Mouse (Mus musculus) MEL (cell line): ENCODE results near the gene Adgrg1. TPM values are rescaled to one million over a fixed set of nuclear protein-coding genes. Genes with fewer than 3 reads are reported as not detected.
A peak's percentile ranks its signal among the peaks of the same experiment; 100 is the strongest.

Experiments
- DNase-seq: peaks from one replicate; pipeline ENCODE4 v3.0.0; 2011; ENCODE audit warnings: low read depth, low spot score
- H3K27ac ChIP-seq: 2 replicates; pipeline ENCODE4 v1.5.1; 2012; ENCODE audit warnings: low read depth, mild to moderate bottlenecking, control low read depth, low read length, moderate library complexity; ENCODE audit not compliant: control insufficient read depth
- H3K27me3 ChIP-seq, 2 experiments: fragments of 150-350 bp in 1 of 2; sonication (generic) in 1 of 2; 2 replicates each; pipeline ENCODE4 v1.6.1; 2012; ENCODE audit warnings: low read length in 2 of 2, mild to moderate bottlenecking in 2 of 2, improper control_type of control experiment in 1 of 2, moderate library complexity in 1 of 2; ENCODE audit not compliant: insufficient read depth in 2 of 2, control insufficient read depth in 1 of 2
- H3K36me3 ChIP-seq, 2 experiments: 2 replicates each; pipeline ENCODE4 v1.6.1; 2012 to 2014; ENCODE audit warnings: low read length in 2 of 2, improper control_type of control experiment in 1 of 2, inconsistent platforms in 1 of 2, mild to moderate bottlenecking in 1 of 2; ENCODE audit not compliant: insufficient read depth in 2 of 2, control insufficient read depth in 1 of 2
- H3K4me1 ChIP-seq, 2 experiments: fragments of 150-350 bp in 1 of 2; sonication (generic) in 1 of 2; 2 replicates each; pipeline ENCODE4 v1.6.1; 2012; ENCODE audit warnings: low read length in 2 of 2, improper control_type of control experiment in 1 of 2, mild to moderate bottlenecking in 1 of 2; ENCODE audit not compliant: insufficient read depth in 2 of 2, control insufficient read depth in 1 of 2
- H3K4me3 ChIP-seq, 2 experiments: fragments of 150-350 bp in 1 of 2; sonication (generic) in 1 of 2; 2 replicates each; pipeline ENCODE4 v1.5.1; 2012; ENCODE audit warnings: low read depth in 2 of 2, low read length in 2 of 2, mild to moderate bottlenecking in 2 of 2, moderate library complexity in 2 of 2, control low read depth in 1 of 2, improper control_type of control experiment in 1 of 2; ENCODE audit not compliant: control insufficient read depth in 1 of 2, insufficient read depth in 1 of 2
- H3K79me2 ChIP-seq: 2 replicates; pipeline ENCODE4 v1.6.1; 2012; ENCODE audit warnings: mild to moderate bottlenecking, low read length, moderate library complexity; ENCODE audit not compliant: control insufficient read depth, poor library complexity, insufficient read depth
- H3K9ac ChIP-seq: 2 replicates; pipeline ENCODE4 v1.6.1; 2012; ENCODE audit warnings: low read depth, mild to moderate bottlenecking, control low read depth, low read length, moderate library complexity; ENCODE audit not compliant: control insufficient read depth, poor library complexity, severe bottlenecking
- H3K9me3 ChIP-seq: fragments of 150-350 bp; sonication (generic); replicated peaks from 2 replicates; pipeline ENCODE4 v1.6.1; 2012; ENCODE audit warnings: mild to moderate bottlenecking, low read length, improper control_type of control experiment, moderate library complexity; ENCODE audit not compliant: insufficient read depth
- CTCF ChIP-seq, 3 experiments: IDR thresholded peaks in 2 of 3; conservative IDR thresholded peaks in 1 of 3; 2 replicates each; pipeline ENCODE4 v1.5.1; 2011 to 2012; ENCODE audit warnings: low read length in 3 of 3, low read depth in 2 of 3, mild to moderate bottlenecking in 2 of 3, improper control_type of control experiment in 1 of 3, inconsistent platforms in 1 of 3, mixed read lengths in 1 of 3, moderate library complexity in 1 of 3; ENCODE audit not compliant: control insufficient read depth in 1 of 3, insufficient read depth in 1 of 3, poor library complexity in 1 of 3, severe bottlenecking in 1 of 3
- E2F4 ChIP-seq: IDR thresholded peaks from 2 replicates; pipeline ENCODE4 v1.6.1; 2011; ENCODE audit warnings: low read depth, low read length, improper control_type of control experiment, borderline replicate concordance
- EP300 ChIP-seq, 2 experiments: IDR thresholded peaks; 2 replicates each; pipeline ENCODE4 v1.6.1; 2011; ENCODE audit warnings: improper control_type of control experiment in 2 of 2, low read length in 2 of 2, low read depth in 1 of 2, mild to moderate bottlenecking in 1 of 2
- GATA1 ChIP-seq: IDR thresholded peaks from 2 replicates; pipeline ENCODE4 v1.6.1; 2011; ENCODE audit warnings: low read depth, low read length, improper control_type of control experiment
- KAT2A ChIP-seq: conservative IDR thresholded peaks from 2 replicates; pipeline ENCODE4 v1.6.1; 2012; ENCODE audit warnings: low read depth, low read length, improper control_type of control experiment, inconsistent platforms
- MAX ChIP-seq: IDR thresholded peaks from 2 replicates; pipeline ENCODE4 v1.6.1; 2011; ENCODE audit warnings: low read length, improper control_type of control experiment
- MEF2A ChIP-seq: IDR thresholded peaks from 2 replicates; pipeline ENCODE4 v1.6.1; 2014; ENCODE audit warnings: low read depth, mild to moderate bottlenecking, inconsistent platforms, low read length, improper control_type of control experiment; ENCODE audit not compliant: poor library complexity, insufficient replicate concordance, severe bottlenecking; ENCODE audit errors: extremely low read depth
- MXI1 ChIP-seq: IDR thresholded peaks from 2 replicates; pipeline ENCODE4 v1.6.1; 2011; ENCODE audit warnings: mild to moderate bottlenecking, low read depth, low read length, improper control_type of control experiment
- NELFE ChIP-seq: IDR thresholded peaks from 2 replicates; pipeline ENCODE4 v1.6.1; 2011; ENCODE audit warnings: low read depth, low read length, improper control_type of control experiment
- NRF1 ChIP-seq: IDR thresholded peaks from 2 replicates; pipeline ENCODE4 v1.6.1; 2014; ENCODE audit warnings: low read depth, mild to moderate bottlenecking, inconsistent platforms, low read length, improper control_type of control experiment, moderate library complexity; ENCODE audit not compliant: poor library complexity, insufficient read depth, severe bottlenecking
- POLR2A ChIP-seq, 2 experiments: IDR thresholded peaks; 2 replicates each; pipeline ENCODE4 v1.6.1; 2011 to 2012; ENCODE audit warnings: low read length in 2 of 2, mild to moderate bottlenecking in 2 of 2, control low read depth in 1 of 2, improper control_type of control experiment in 1 of 2, low read depth in 1 of 2, moderate library complexity in 1 of 2; ENCODE audit not compliant: control insufficient read depth in 1 of 2, insufficient read depth in 1 of 2, poor library complexity in 1 of 2
- SIN3A ChIP-seq: IDR thresholded peaks from 2 replicates; pipeline ENCODE4 v1.6.1; 2012; ENCODE audit warnings: low read length, improper control_type of control experiment, inconsistent platforms
- SMC3 ChIP-seq: IDR thresholded peaks from 2 replicates; pipeline ENCODE4 v1.6.1; 2011; ENCODE audit warnings: low read depth, low read length, improper control_type of control experiment
- TAL1 ChIP-seq: IDR thresholded peaks from 2 replicates; pipeline ENCODE4 v1.6.1; 2012; ENCODE audit warnings: mild to moderate bottlenecking, inconsistent platforms, low read length, moderate library complexity, mixed read lengths
- TCF12 ChIP-seq: IDR thresholded peaks from 2 replicates; pipeline ENCODE4 v1.6.1; 2014; ENCODE audit warnings: low read depth, mild to moderate bottlenecking, inconsistent platforms, low read length, improper control_type of control experiment, moderate library complexity
- USF2 ChIP-seq, 2 experiments: IDR thresholded peaks; 2 replicates each; pipeline ENCODE4 v1.6.1; 2011 to 2012; ENCODE audit warnings: improper control_type of control experiment in 2 of 2, low read length in 2 of 2, borderline replicate concordance in 1 of 2, inconsistent platforms in 1 of 2, low read depth in 1 of 2, mild to moderate bottlenecking in 1 of 2; ENCODE audit not compliant: insufficient read depth in 1 of 2
- ZC3H11A ChIP-seq: IDR thresholded peaks from 2 replicates; pipeline ENCODE4 v1.6.1; 2012; ENCODE audit warnings: low read depth, mild to moderate bottlenecking, inconsistent platforms, low read length, improper control_type of control experiment
- ZKSCAN1 ChIP-seq: IDR thresholded peaks from 2 replicates; pipeline ENCODE4 v1.6.1; 2012; ENCODE audit warnings: low read depth, mild to moderate bottlenecking, inconsistent platforms, low read length, improper control_type of control experiment, moderate library complexity
- ZMIZ1 ChIP-seq: IDR thresholded peaks from 2 replicates; pipeline ENCODE4 v1.6.1; 2012; ENCODE audit warnings: low read depth, mild to moderate bottlenecking, inconsistent platforms, low read length, improper control_type of control experiment, moderate library complexity
- polyA plus RNA-seq, 2 experiments: library from polyadenylated mRNA; stranded (reverse) in 1 of 2; unstranded in 1 of 2; fragments of >175 nt in 1 of 2; fragments of >200 nt in 1 of 2; gene quantifications; 2 replicates each; pipeline versions ENCODE4 v1.2.1 to v1.2.4; 2012; ENCODE audit warnings: low replicate concordance in 2 of 2, low read depth in 1 of 2; ENCODE audit not compliant: insufficient read length in 2 of 2, insufficient read depth in 1 of 2, missing spikeins in 1 of 2
- total RNA-seq: library from RNA; depleted of rRNA; stranded (reverse); fragments of 300-350 nt; gene quantifications from 2 replicates; pipeline ENCODE4 v1.2.3, GENCODE M21; 2012

Gene Adgrg1
- total and polyA plus RNA-seq, 3 experiments: 4.2 to 33.2 TPM; not detected in 1

DNA sequence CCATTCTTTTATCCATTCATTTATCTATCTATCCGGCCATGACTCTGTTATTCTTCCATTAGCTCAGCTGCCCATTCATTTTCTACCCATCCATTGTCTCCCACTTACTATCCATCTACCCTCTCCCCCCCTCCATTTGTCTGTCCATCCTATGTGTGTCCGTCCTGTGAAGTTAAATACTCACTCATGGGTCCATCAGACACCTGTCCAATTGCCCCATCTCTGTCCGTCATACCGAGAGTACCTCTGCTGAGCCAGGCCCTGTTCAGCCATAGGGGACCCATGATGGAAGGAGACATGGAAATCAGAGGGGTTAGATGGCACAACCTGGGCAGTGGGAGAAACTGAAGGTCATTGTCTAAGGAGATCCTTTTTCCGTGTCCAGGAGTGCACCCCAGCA is 24.1 kb upstream of the Adgrg1 start:
- TF ChIP-seq ZMIZ1: no peak
- no peak for TF ChIP-seq GATA1
- TF ChIP-seq E2F4: no peak
- TF ChIP-seq TAL1: no peak
- no peak for TF ChIP-seq POLR2A (IDR thresholded peaks at IDR 0.05; ENCODE audit: control insufficient read depth in 1 of 2, insufficient read depth in 1 of 2, low read depth in 1 of 2, low read length in 2 of 2, poor library complexity in 1 of 2)
- Histone ChIP-seq H3K4me1 (peaks cover 0 to 10% of the 10 kb centered on the region in 2 experiments; a peak in 2 of 4 replicates), H3K27me3 (peaks cover 0 to 1% of the 10 kb centered on the region in 2 experiments; a peak in 1 of 4 replicates), H3K4me3 (no peak overlapping the region), H3K36me3 (no peaks in the 10 kb centered on the region), H3K9me3 (no peaks in the 10 kb centered on the region), H3K9ac (no peak overlapping the region), H3K79me2 (no peaks in the 10 kb centered on the region), H3K27ac (no peak overlapping the region)
- no peak for DNase-seq

DNA sequence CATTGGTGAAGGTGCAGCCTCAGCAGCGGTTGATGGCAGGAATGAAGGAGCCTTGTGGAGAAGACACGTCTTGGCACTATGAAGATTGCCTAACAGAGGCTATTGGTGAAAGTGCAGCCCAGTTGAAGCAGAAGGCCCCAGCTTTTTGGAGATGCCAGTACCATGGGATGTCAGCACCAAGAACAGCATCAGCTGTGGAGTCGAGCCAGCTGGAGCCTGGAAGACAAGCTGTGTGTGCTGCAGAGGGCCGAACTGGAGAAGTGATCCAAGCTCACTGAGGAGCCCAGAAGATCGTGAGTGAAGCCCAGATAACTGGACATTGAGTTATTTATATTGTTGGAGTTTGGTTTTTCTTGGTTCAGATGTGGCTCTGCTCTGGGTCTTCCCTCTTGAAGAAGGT is 22.5 kb upstream of the Adgrg1 start:
- peaks cover 0 to 10% of the 10 kb centered on the region in 2 experiments; a peak in 3 of 4 replicates for H3K4me1 ChIP-seq
- H3K27me3 ChIP-seq: no peaks in the 10 kb centered on the region
- no peak overlapping the region for H3K27ac ChIP-seq
- H3K79me2 ChIP-seq: no peaks in the 10 kb centered on the region
- DNase-seq: no peak
- H3K4me3 ChIP-seq: no peak overlapping the region
- no peaks in the 10 kb centered on the region for H3K9me3 ChIP-seq
- TF ChIP-seq MAX (no peak), EP300 (IDR thresholded peaks at IDR 0.05; ENCODE audit: low read depth in 1 of 2, low read length in 2 of 2) (no peak), MEF2A (no peak), NELFE (no peak), GATA1 (no peak), MXI1 (no peak), SMC3 (no peak), NRF1 (no peak), ZMIZ1 (no peak)
- TF ChIP-seq, all 39 proteins: peak for 0
- Histone ChIP-seq H3K9ac (no peak overlapping the region), H3K36me3 (peaks cover 0 to 3% of the 10 kb centered on the region in 2 experiments; a peak in 2 of 4 replicates)

- Histone ChIP-seq H3K4me3 (peak overlapping the region in 1 of 2 experiments; percentile 25; a peak in 3 of 4 replicates), H3K9ac (peak overlapping the region; percentile 55)
Observed at GRCm38 (mm10) chr8:94953624-94954367, 20.8 kb upstream of the Adgrg1 start.

More at GRCm38 (mm10) chr8:94953624-94954367, 20.8 kb upstream of the Adgrg1 start:
- no peaks in the 10 kb centered on the region for H3K9me3 ChIP-seq
- DNase-seq: peak; percentile 55
- TF ChIP-seq TCF12 (0 out of 2 replicates have a peak, but pooled peaks have one; percentile 20), USF2 (IDR thresholded peaks at IDR 0.05; ENCODE audit: borderline replicate concordance in 1 of 2, insufficient read depth in 1 of 2, low read depth in 1 of 2, low read length in 2 of 2) (no peak), GATA1 (0 out of 2 replicates have a peak, but pooled peaks have one; percentile 25), EP300 (IDR thresholded peaks at IDR 0.05; ENCODE audit: low read depth in 1 of 2, low read length in 2 of 2) (peak in 1 of 2 experiments; percentile 60; a peak in 2 of 4 replicates), ZKSCAN1 (no peak), TAL1 (peak; percentile 48), MXI1 (peak; percentile 6; the same call in 1 of the 2 replicates), CTCF (IDR thresholded peaks at IDR 0.05 in 2 of 3, conservative IDR thresholded peaks at IDR 0.05 in 1 of 3; ENCODE audit: control insufficient read depth in 1 of 3, insufficient read depth in 1 of 3, low read depth in 2 of 3, low read length in 3 of 3, poor library complexity in 1 of 3, severe bottlenecking in 1 of 3) (no peak), KAT2A (no peak), SIN3A (peak; percentile 36; the same call in 1 of the 2 replicates), ZC3H11A (no peak)
- TF ChIP-seq, all 39 proteins: peak for 6
- peak overlapping the region; percentile 89 for H3K27ac ChIP-seq
- peaks cover 0 to 10% of the 10 kb centered on the region in 2 experiments; a peak in 3 of 4 replicates for H3K4me1 ChIP-seq
- H3K36me3 ChIP-seq: peaks cover 0 to 3% of the 10 kb centered on the region in 2 experiments; a peak in 2 of 4 replicates
- no peaks in the 10 kb centered on the region for H3K79me2 ChIP-seq
- no peaks in the 10 kb centered on the region for H3K27me3 ChIP-seq
